Mouse (Mus musculus) E14TG2a.4 (cell line): ENCODE results near the gene Ogfod2.

Source experiments
- CTCF ChIP-seq: conservative IDR thresholded peaks from 2 replicates; pipeline ENCODE4 v1.5.1; 2014; ENCODE audit warnings: low read length
- POU5F1 ChIP-seq: IDR thresholded peaks from 2 replicates; pipeline ENCODE4 v1.6.1; 2014; ENCODE audit warnings: low read length, borderline replicate concordance

DNA sequence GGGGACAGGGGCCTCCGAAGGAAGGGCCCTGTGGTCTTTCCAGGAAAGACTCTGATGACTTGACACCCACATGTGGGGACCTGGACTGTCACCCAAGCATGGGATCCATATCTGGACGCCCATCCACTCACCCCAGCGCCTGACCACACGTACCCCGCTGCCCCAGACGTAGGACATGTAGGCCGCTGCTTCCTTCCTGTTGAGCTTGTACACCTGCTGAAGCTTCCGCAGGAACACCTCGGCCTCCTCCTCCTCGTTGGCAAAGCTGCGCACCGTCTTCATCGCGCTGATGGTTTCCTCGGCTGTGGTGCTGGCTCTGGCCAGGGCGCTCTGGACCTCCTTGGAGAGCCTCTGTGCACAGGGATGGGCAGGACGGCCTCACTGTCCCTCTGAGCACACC is 32.2 kb upstream of the Ogfod2 start:
- TF ChIP-seq CTCF (no peak), POU5F1 (no peak)
